Mouse (Mus musculus) lung, postnatal 14 days (tissue): Measurements from ENCODE around the gene Psmd3.
"Not testable (repeated sequence)": the region's sequence is repeated elsewhere in the genome, so short reads cannot be mapped to it uniquely, and the experiment has no call there.

Experiments
- DNase-seq: peaks from one replicate; pipeline ENCODE4 v3.0.0; 2021

Gene Psmd3

GRCm38 (mm10) chr11:98681786-98682745 lies at the start of gene Psmd3:
Gene Psmd3 (plus strand): TSS chr11:98682554.
- peak; percentile 96 for DNase-seq

GRCm38 (mm10) chr11:98635312-98635970 lies 46.9 kb upstream of the Psmd3 start:
- peak; percentile 12 for DNase-seq

GRCm38 (mm10) chr11:98637501-98637900 lies 44.9 kb upstream of the Psmd3 start:
- DNase-seq, result no peak

GRCm38 (mm10) chr11:98640091-98640490 lies 42.3 kb upstream of the Psmd3 start:
- no peak for DNase-seq

GRCm38 (mm10) chr11:98644757-98645156 lies 37.6 kb upstream of the Psmd3 start:
- no peak for DNase-seq

GRCm38 (mm10) chr11:98645946-98646345 lies 36.4 kb upstream of the Psmd3 start:
- no peak for DNase-seq

GRCm38 (mm10) chr11:98646459-98646858 lies 35.9 kb upstream of the Psmd3 start, which contains the start of gene Gsdma2:
Gene Gsdma2 (plus strand): TSS chr11:98646759.
- no peak for DNase-seq

GRCm38 (mm10) chr11:98655076-98655475 lies 27.3 kb upstream of the Psmd3 start:
- peak; percentile 68 for DNase-seq

GRCm38 (mm10) chr11:98660517-98660916 lies 21.8 kb upstream of the Psmd3 start:
- peak; percentile 17 for DNase-seq

- no peak for DNase-seq
Observed at GRCm38 (mm10) chr11:98664091-98664490, 18.3 kb upstream of the Psmd3 start, which contains the start of gene Gsdma. Gene Gsdma (plus strand): TSS chr11:98664351.

GRCm38 (mm10) chr11:98668984-98669383 lies 13.4 kb upstream of the Psmd3 start:
- no peak for DNase-seq

GRCm38 (mm10) chr11:98671284-98671815 lies 11.0 kb upstream of the Psmd3 start:
- DNase-seq, result no peak

- DNase-seq, result no peak
Observed at GRCm38 (mm10) chr11:98671857-98672256, 10.5 kb upstream of the Psmd3 start.

GRCm38 (mm10) chr11:98672482-98672881 lies 9.9 kb upstream of the Psmd3 start:
- no peak for DNase-seq

- DNase-seq, result peak; percentile 62
Observed at GRCm38 (mm10) chr11:98673136-98673535, 9.2 kb upstream of the Psmd3 start.

- DNase-seq, result no peak
Observed at GRCm38 (mm10) chr11:98675829-98676363, 6.5 kb upstream of the Psmd3 start.

- no peak for DNase-seq
Observed at GRCm38 (mm10) chr11:98680023-98680422, 2.3 kb upstream of the Psmd3 start.

GRCm38 (mm10) chr11:98680595-98680994 lies 1.8 kb upstream of the Psmd3 start:
- DNase-seq, result not testable (repeated sequence)

GRCm38 (mm10) chr11:98681186-98681585 lies 1.2 kb upstream of the Psmd3 start:
- DNase-seq, result no peak

GRCm38 (mm10) chr11:98682811-98683210 lies 457 bp downstream of the Psmd3 start:
- DNase-seq, result no peak

- no peak for DNase-seq
Observed at GRCm38 (mm10) chr11:98685642-98686041, 3.3 kb downstream of the Psmd3 start.

GRCm38 (mm10) chr11:98686976-98687375 lies 4.6 kb downstream of the Psmd3 start:
- no peak for DNase-seq

- no peak for DNase-seq
Observed at GRCm38 (mm10) chr11:98688009-98688408, 5.7 kb downstream of the Psmd3 start.
